Mouse (Mus musculus) liver, postnatal 0 days (tissue): ENCODE results near the gene Ctnnd1.

Experiments used
- CTCF ChIP-seq: sonication (generic); IDR thresholded peaks from 2 replicates; pipeline ENCODE4 v1.5.1; 2016; ENCODE audit warnings: antibody characterized with exemption, low read depth
- EP300 ChIP-seq: IDR thresholded peaks from 2 replicates; pipeline ENCODE4 v1.6.1; 2016; ENCODE audit warnings: antibody characterized with exemption, low read depth, mild to moderate bottlenecking

DNA sequence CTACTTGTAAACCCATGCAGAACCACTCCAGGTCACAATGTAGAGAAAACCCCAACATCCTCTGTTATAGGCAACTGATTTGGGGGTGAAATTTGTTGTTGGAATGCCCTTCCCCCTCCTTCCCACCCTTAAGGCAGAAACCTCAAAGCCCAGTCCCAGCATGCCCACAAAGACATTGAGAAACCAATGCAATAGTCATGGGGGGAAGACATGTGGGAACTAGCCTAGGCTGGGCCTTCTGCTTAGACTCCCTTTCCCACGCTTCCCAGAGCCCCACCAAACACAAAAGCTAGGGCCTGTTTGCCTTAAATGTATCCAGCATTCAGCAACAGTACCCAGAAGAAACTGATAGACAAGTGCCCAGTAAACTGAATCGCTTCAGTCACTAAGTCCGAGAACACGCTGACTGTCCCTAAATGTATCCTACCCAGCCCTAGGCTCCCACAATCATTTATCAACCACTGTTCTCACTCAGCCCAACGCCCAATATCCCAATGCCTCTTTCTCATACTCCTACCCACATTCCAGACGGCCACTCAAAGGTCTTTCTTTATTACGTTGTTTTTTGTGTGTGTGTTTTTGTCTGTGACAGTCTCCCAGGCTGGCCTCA lies 24.1 kb downstream of the Ctnnd1 start:
- no peak for TF ChIP-seq CTCF
- no peak for TF ChIP-seq EP300
